Mouse (Mus musculus) CH12.LX (cell line): ENCODE measurements around the gene Rom1. TPM values are rescaled to one million over a fixed set of nuclear protein-coding genes. Genes with fewer than 3 reads are reported as not detected.

Experiments
- DNase-seq: peaks from one replicate; pipeline ENCODE4 v3.0.0-alpha.2; 2013; ENCODE audit errors: extremely low read depth
- H3K27ac ChIP-seq: 2 replicates; pipeline ENCODE4 v1.5.1; 2012; ENCODE audit warnings: low read depth, mild to moderate bottlenecking, control low read depth, moderate library complexity; ENCODE audit not compliant: insufficient read depth
- H3K27me3 ChIP-seq: replicated peaks from 2 replicates; pipeline ENCODE3; 2012; ENCODE audit warnings: inconsistent platforms
- H3K36me3 ChIP-seq, 2 experiments: replicated peaks in 1 of 2; 2 replicates each; pipeline versions ENCODE3 to v1.6.1; 2012; ENCODE audit warnings: inconsistent platforms in 1 of 2, low read length in 1 of 2, mild to moderate bottlenecking in 1 of 2, mixed read lengths in 1 of 2, moderate library complexity in 1 of 2; ENCODE audit not compliant: control insufficient read depth in 1 of 2, insufficient read depth in 1 of 2
- H3K4me1 ChIP-seq, 2 experiments: 2 replicates each; pipeline ENCODE4 v1.6.1; 2012; ENCODE audit warnings: inconsistent platforms in 1 of 2, moderate library complexity in 1 of 2; ENCODE audit not compliant: insufficient read depth in 2 of 2, control insufficient read depth in 1 of 2
- H3K4me2 ChIP-seq: 2 replicates; pipeline ENCODE4 v1.6.1; 2012; ENCODE audit warnings: low read depth, mild to moderate bottlenecking, control low read depth; ENCODE audit not compliant: poor library complexity, insufficient read depth, severe bottlenecking
- H3K4me3 ChIP-seq, 3 experiments: fragments of 150-350 bp in 1 of 3; sonication (generic) in 1 of 3; replicated peaks in 1 of 3; 2 replicates each; pipeline versions ENCODE3 to v1.5.1; 2011 to 2012; ENCODE audit warnings: low read depth in 2 of 3, low read length in 2 of 3, mild to moderate bottlenecking in 2 of 3, moderate library complexity in 2 of 3, control low read depth in 1 of 3, improper control_type of control experiment in 1 of 3, inconsistent platforms in 1 of 3, mixed read lengths in 1 of 3; ENCODE audit not compliant: poor library complexity in 1 of 3
- H3K79me2 ChIP-seq: replicated peaks from 2 replicates; pipeline ENCODE4 v1.6.1; 2012; ENCODE audit warnings: mild to moderate bottlenecking, moderate library complexity; ENCODE audit not compliant: control insufficient read depth, poor library complexity, insufficient read depth, severe bottlenecking; ENCODE audit errors: extremely low read depth
- H3K9ac ChIP-seq: 2 replicates; pipeline ENCODE4 v1.6.1; 2012; ENCODE audit warnings: low read depth, mild to moderate bottlenecking, control low read depth, moderate library complexity; ENCODE audit not compliant: insufficient read depth
- H3K9me3 ChIP-seq: replicated peaks from 2 replicates; pipeline ENCODE3; 2012; ENCODE audit warnings: low read length, inconsistent platforms, mixed read lengths
- CHD1 ChIP-seq: IDR thresholded peaks from 2 replicates; pipeline ENCODE4 v1.6.1; 2012; ENCODE audit warnings: low read depth, low read length, improper control_type of control experiment, inconsistent platforms
- CHD2 ChIP-seq: IDR thresholded peaks from 2 replicates; pipeline ENCODE4 v1.6.1; 2011; ENCODE audit warnings: low read length, improper control_type of control experiment
- E2F4 ChIP-seq: IDR thresholded peaks from 2 replicates; pipeline ENCODE4 v1.6.1; 2011; ENCODE audit warnings: low read depth, low read length, improper control_type of control experiment; ENCODE audit not compliant: insufficient replicate concordance
- ELF1 ChIP-seq: IDR thresholded peaks from 2 replicates; pipeline ENCODE4 v1.6.1; 2014; ENCODE audit warnings: low read depth, mild to moderate bottlenecking, inconsistent platforms, low read length, improper control_type of control experiment
- EP300 ChIP-seq: IDR thresholded peaks from 2 replicates; pipeline ENCODE4 v1.6.1; 2011; ENCODE audit warnings: low read length, improper control_type of control experiment
- ETS1 ChIP-seq: conservative IDR thresholded peaks from 2 replicates; pipeline ENCODE4 v1.6.1; 2012; ENCODE audit warnings: low read depth, mild to moderate bottlenecking, inconsistent platforms, low read length, improper control_type of control experiment, moderate library complexity
- HCFC1 ChIP-seq: IDR thresholded peaks from 2 replicates; pipeline ENCODE4 v1.6.1; 2012; ENCODE audit warnings: low read depth, mild to moderate bottlenecking, inconsistent platforms, low read length, improper control_type of control experiment
- IRF4 ChIP-seq: IDR thresholded peaks from 2 replicates; pipeline ENCODE4 v1.6.1; 2014; ENCODE audit warnings: low read depth, mild to moderate bottlenecking, inconsistent platforms, low read length, improper control_type of control experiment
- JUN ChIP-seq: IDR thresholded peaks from 2 replicates; pipeline ENCODE4 v1.6.1; 2011; ENCODE audit warnings: low read depth, mild to moderate bottlenecking, low read length, improper control_type of control experiment, moderate library complexity; ENCODE audit not compliant: insufficient read depth
- JUND ChIP-seq: conservative IDR thresholded peaks from 2 replicates; pipeline ENCODE4 v1.6.1; 2011; ENCODE audit warnings: low read depth, low read length, improper control_type of control experiment
- MAX ChIP-seq: IDR thresholded peaks from 2 replicates; pipeline ENCODE4 v1.6.1; 2011; ENCODE audit warnings: low read length, improper control_type of control experiment
- MAZ ChIP-seq: IDR thresholded peaks from 2 replicates; pipeline ENCODE4 v1.6.1; 2012; ENCODE audit warnings: low read depth, mild to moderate bottlenecking, inconsistent platforms, low read length, improper control_type of control experiment, moderate library complexity
- MEF2A ChIP-seq: IDR thresholded peaks from 2 replicates; pipeline ENCODE4 v1.6.1; 2014; ENCODE audit warnings: low read depth, mild to moderate bottlenecking, inconsistent platforms, low read length, improper control_type of control experiment, borderline replicate concordance
- MXI1 ChIP-seq: IDR thresholded peaks from 2 replicates; pipeline ENCODE4 v1.6.1; 2011; ENCODE audit warnings: mild to moderate bottlenecking, low read depth, low read length, improper control_type of control experiment
- NRF1 ChIP-seq: IDR thresholded peaks from 2 replicates; pipeline ENCODE4 v1.6.1; 2014; ENCODE audit warnings: low read depth, mild to moderate bottlenecking, inconsistent platforms, low read length, improper control_type of control experiment, moderate library complexity
- PAX5 ChIP-seq: IDR thresholded peaks from 2 replicates; pipeline ENCODE4 v1.6.1; 2012; ENCODE audit warnings: low read length, inconsistent platforms, mixed read lengths
- POLR2A ChIP-seq: IDR thresholded peaks from 2 replicates; pipeline ENCODE4 v1.6.1; 2011; ENCODE audit warnings: low read depth, mild to moderate bottlenecking, improper control_type of control experiment, low read length
- POLR2AphosphoS2 ChIP-seq: IDR thresholded peaks from 2 replicates; pipeline ENCODE4 v1.6.1; 2011; ENCODE audit warnings: low read depth, low read length, improper control_type of control experiment
- RAD21 ChIP-seq: IDR thresholded peaks from 2 replicates; pipeline ENCODE4 v1.6.1; 2011; ENCODE audit warnings: low read depth, mild to moderate bottlenecking, low read length, improper control_type of control experiment, moderate library complexity
- RCOR1 ChIP-seq: conservative IDR thresholded peaks from 2 replicates; pipeline ENCODE4 v1.6.1; 2012; ENCODE audit warnings: low read depth, mild to moderate bottlenecking, inconsistent platforms, low read length, improper control_type of control experiment
- SIN3A ChIP-seq: IDR thresholded peaks from 2 replicates; pipeline ENCODE4 v1.6.1; 2012; ENCODE audit warnings: low read length, improper control_type of control experiment, inconsistent platforms
- SMC3 ChIP-seq: IDR thresholded peaks from 2 replicates; pipeline ENCODE4 v1.6.1; 2011; ENCODE audit warnings: low read depth, low read length, improper control_type of control experiment
- TCF12 ChIP-seq: IDR thresholded peaks from 2 replicates; pipeline ENCODE4 v1.6.1; 2014; ENCODE audit warnings: low read depth, mild to moderate bottlenecking, inconsistent platforms, low read length, improper control_type of control experiment
- UBTF ChIP-seq: IDR thresholded peaks from 2 replicates; pipeline ENCODE4 v1.6.1; 2012; ENCODE audit warnings: low read depth, mild to moderate bottlenecking, inconsistent platforms, low read length, improper control_type of control experiment, moderate library complexity
- USF2 ChIP-seq: conservative IDR thresholded peaks from 2 replicates; pipeline ENCODE4 v1.6.1; 2011; ENCODE audit warnings: low read depth, low read length, improper control_type of control experiment
- ZC3H11A ChIP-seq: IDR thresholded peaks from 2 replicates; pipeline ENCODE4 v1.6.1; 2012; ENCODE audit warnings: low read depth, mild to moderate bottlenecking, inconsistent platforms, low read length, improper control_type of control experiment
- ZKSCAN1 ChIP-seq: IDR thresholded peaks from 2 replicates; pipeline ENCODE4 v1.6.1; 2012; ENCODE audit warnings: low read depth, inconsistent platforms, low read length, improper control_type of control experiment, borderline replicate concordance
- ZMIZ1 ChIP-seq: IDR thresholded peaks from 2 replicates; pipeline ENCODE4 v1.6.1; 2012; ENCODE audit warnings: low read depth, mild to moderate bottlenecking, inconsistent platforms, low read length, improper control_type of control experiment
- ZNF384 ChIP-seq: IDR thresholded peaks from 2 replicates; pipeline ENCODE4 v1.6.1; 2012; ENCODE audit warnings: low read depth, low read length, improper control_type of control experiment, inconsistent platforms
- dilution Hi-C: fragments of 300-500 bp; cut with MboI; formaldehyde crosslinking; loops from 2 replicates; pipeline ENCODE4 v1.14.3; 2020; ENCODE audit warnings: low sequenced_read_pairs; ENCODE audit not compliant: extremely low pct_unique_long_range_greater_than_20kb, extremely low pct_ligation_motif_present
- in situ Hi-C: fragments of 300-500 bp; cut with MboI; formaldehyde crosslinking; loops from 3 replicates; pipeline ENCODE4 v1.14.3; 2019; ENCODE audit warnings: low sequenced_read_pairs, low pct_ligation_motif_present, low pct_unique_long_range_greater_than_20kb, mixed read lengths
- polyA plus RNA-seq: library from polyadenylated mRNA; unstranded; fragments of >175 nt; gene quantifications from 2 replicates; pipeline ENCODE4 v1.2.1, GENCODE M21; 2012; ENCODE audit warnings: low read depth; ENCODE audit not compliant: insufficient read length
- total RNA-seq, 2 experiments: library from RNA; depleted of rRNA; stranded (reverse); fragments of 300-350 nt in 1 of 2; fragments of >200 nt in 1 of 2; gene quantifications; 2 replicates each; pipeline ENCODE4 v1.2.3; 2012 to 2014

Rom1 gene
- total and polyA plus RNA-seq, 3 experiments, result 4.2 to 5.6 (median 4.8) TPM

- DNase-seq, result no peak
- Histone ChIP-seq H3K9me3 (no peaks in the 10 kb centered on the region), H3K4me2 (peak overlapping the region; percentile 99), H3K27me3 (no peaks in the 10 kb centered on the region), H3K27ac (peak overlapping the region; percentile 70), H3K9ac (peak overlapping the region; percentile 95), H3K4me3 (peak overlapping the region; percentile 67 to 85 (median 82)), H3K79me2 (peaks cover 48% of the 10 kb centered on the region), H3K4me1 (peaks cover 4 to 35% of the 10 kb centered on the region in 2 experiments), H3K36me3 (peaks cover 43 to 71% of the 10 kb centered on the region in 2 experiments)
- dilution Hi-C loops (no loop called here), in situ Hi-C loops (no loop called here)
- TF ChIP-seq ETS1, result no peak
- TF ChIP-seq MXI1, result no peak
- no peak for TF ChIP-seq MAX
- TF ChIP-seq IRF4, result no peak
- no peak for TF ChIP-seq ZKSCAN1
Observed at GRCm38 (mm10) chr19:8954171-8954570, 25.0 kb upstream of the Rom1 start.

- peaks cover 4 to 32% of the 10 kb centered on the region in 2 experiments for H3K4me1 ChIP-seq
- DNase-seq, result peak; percentile 98
- peak within 1 kb of the TSS; percentile 67 to 85 (median 82) for H3K4me3 ChIP-seq
- peaks cover 44% of the 10 kb centered on the region for H3K79me2 ChIP-seq
- dilution Hi-C loops (no loop called here), in situ Hi-C loops (no loop called here)
- peak within 1 kb of the TSS; percentile 95 for H3K9ac ChIP-seq
- H3K27ac ChIP-seq, result peak within 1 kb of the TSS; percentile 70
- no peaks in the 10 kb centered on the region for H3K9me3 ChIP-seq
- peak within 1 kb of the TSS; percentile 99 for H3K4me2 ChIP-seq
- peaks cover 45 to 71% of the 10 kb centered on the region in 2 experiments for H3K36me3 ChIP-seq
- H3K27me3 ChIP-seq, result no peaks in the 10 kb centered on the region
- TF ChIP-seq RAD21, result no peak
- TF ChIP-seq POLR2A, result peak; percentile 94
- peak; percentile 47; the same call in 1 of the 2 replicates for TF ChIP-seq JUN
- peak; percentile 98 for TF ChIP-seq SIN3A
- TF ChIP-seq HCFC1, result peak; percentile 100
- peak; percentile 98 for TF ChIP-seq MXI1
- peak; percentile 18 for TF ChIP-seq SMC3
- TF ChIP-seq MEF2A, result peak; percentile 88
- TF ChIP-seq JUND, result peak; percentile 77
- TF ChIP-seq ZNF384, result peak; percentile 42; the same call in 1 of the 2 replicates
- TF ChIP-seq CHD1, result no peak
- TF ChIP-seq EP300, result no peak
- no peak for TF ChIP-seq ZC3H11A
- no peak; the same call in 1 of the 2 replicates for TF ChIP-seq RCOR1
- TF ChIP-seq ZKSCAN1, result no peak
- TF ChIP-seq NRF1, result peak; percentile 44; the same call in 1 of the 2 replicates
- peak; percentile 27; the same call in 1 of the 2 replicates for TF ChIP-seq UBTF
- TF ChIP-seq E2F4, result peak; percentile 69; the same call in 1 of the 2 replicates
- peak; percentile 94 for TF ChIP-seq ELF1
- TF ChIP-seq PAX5, result no peak
- no peak for TF ChIP-seq USF2
- peak; percentile 82 for TF ChIP-seq MAZ
- peak; percentile 27; the same call in 1 of the 2 replicates for TF ChIP-seq POLR2AphosphoS2
- TF ChIP-seq TCF12, result peak; percentile 95
- TF ChIP-seq CHD2, result peak; percentile 80
- peak; percentile 81; the same call in 1 of the 2 replicates for TF ChIP-seq ZMIZ1
- peak; percentile 77 for TF ChIP-seq ETS1
Observed at GRCm38 (mm10) chr19:8953135-8954039, 24.2 kb upstream of the Rom1 start, which contains the start of gene Tut1. Gene Tut1 (plus strand): TSS chr19:8953847.
